Mouse (Mus musculus): ENCODE results near the gene Zfp385a.

DNA sequence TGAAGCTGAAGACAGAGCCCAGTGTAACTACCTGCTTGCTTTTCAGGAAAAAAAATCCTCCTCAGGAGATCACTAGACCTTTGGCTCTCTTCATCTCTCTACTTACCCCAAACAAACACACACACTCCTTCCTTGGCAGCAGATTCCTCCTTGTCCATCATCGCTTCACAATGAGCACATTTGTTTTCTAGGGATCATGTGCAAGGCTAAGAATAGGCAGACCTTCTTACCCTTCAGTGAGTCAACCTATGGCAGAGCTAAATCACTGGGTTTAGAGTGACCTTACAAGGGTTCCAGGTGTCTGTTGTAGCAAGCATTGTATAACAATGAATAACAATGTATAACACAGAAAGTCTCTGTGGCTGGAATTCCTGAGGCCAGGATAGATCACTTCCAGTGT is 31.8 kb upstream of the Zfp385a start:
- no peak for TF ChIP-seq CTCF (IDR thresholded peaks at IDR 0.05; ENCODE audit: low read depth)
- TF ChIP-seq EP300 (IDR thresholded peaks at IDR 0.05; ENCODE audit: low read depth) = no peak

Data from liver, postnatal 0 days (tissue).